Mouse (Mus musculus): ENCODE data around the gene Foxp1. TPM values are rescaled to one million over a fixed set of nuclear protein-coding genes. Genes with fewer than 3 reads are reported as not detected.

Gene Foxp1
- polyA plus RNA-seq, 1 experiment: 17.7 TPM

DNA sequence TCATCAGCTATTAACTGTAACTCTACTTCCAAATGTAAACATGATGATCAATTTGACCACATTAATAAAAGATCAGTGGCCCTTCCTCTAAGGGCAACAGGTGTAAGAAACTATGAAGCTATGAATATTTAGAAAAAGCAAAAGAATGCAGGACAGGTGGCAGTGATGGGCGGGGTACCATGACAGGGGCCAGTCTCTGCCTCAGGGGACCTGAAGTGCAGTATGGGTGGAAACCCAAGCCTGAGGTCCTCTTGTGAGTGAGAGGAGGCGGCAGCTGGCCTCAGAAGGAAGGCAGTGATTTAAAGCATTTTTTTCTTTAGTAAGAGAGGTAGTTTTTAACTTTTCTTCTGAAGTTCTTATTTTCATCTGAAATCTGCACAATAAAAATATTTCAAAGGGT lies 468.5 kb downstream of the Foxp1 start:
- no peaks in the 10 kb centered on the region for H3K36me3 ChIP-seq (ENCODE audit: control insufficient read depth, insufficient read depth)
- no peak for TF ChIP-seq POLR2AphosphoS2 (IDR thresholded peaks at IDR 0.05; ENCODE audit: insufficient read length, low read depth)
- no peak for TF ChIP-seq REST (IDR thresholded peaks at IDR 0.05; ENCODE audit: insufficient read depth, insufficient read length)
- peak in 1 of 3 experiments; percentile 47 for TF ChIP-seq MYOG (IDR thresholded peaks at IDR 0.05; ENCODE audit: control insufficient read depth in 1 of 3, insufficient read depth in 1 of 3, insufficient read length in 2 of 3, low read depth in 2 of 3)
- peak in 2 of 3 experiments; percentile 2 to 31 for TF ChIP-seq MYOD1 (IDR thresholded peaks at IDR 0.05; ENCODE audit: control insufficient read depth in 1 of 3, insufficient read length in 2 of 3, low read depth in 2 of 3)
- TF ChIP-seq TCF12 (IDR thresholded peaks at IDR 0.05; ENCODE audit: insufficient read depth, poor library complexity, severe bottlenecking): no peak
- TF ChIP-seq E2F4 (IDR thresholded peaks at IDR 0.05; ENCODE audit: insufficient read depth): no peak
- no peak overlapping the region for H3ac ChIP-seq (ENCODE audit: control insufficient read depth, insufficient read length)
- H3K27me3 ChIP-seq (ENCODE audit: control insufficient read depth, insufficient read depth, insufficient read length): no peaks in the 10 kb centered on the region
- no peak overlapping the region for H3K4me2 ChIP-seq (ENCODE audit: low read depth)
- no peaks in the 10 kb centered on the region for H3K79me2 ChIP-seq (ENCODE audit: control insufficient read depth, insufficient read depth)
- H3K4me3 ChIP-seq: no peak overlapping the region

GRCm38 (mm10) chr6:99053111-99053510 lies 469.4 kb downstream of the Foxp1 start:
- H3K27me3 ChIP-seq (ENCODE audit: control insufficient read depth, insufficient read depth, insufficient read length): no peaks in the 10 kb centered on the region
- TF ChIP-seq POLR2A (IDR thresholded peaks at IDR 0.05; ENCODE audit: insufficient read length, low read depth) (no peak), E2F4 (IDR thresholded peaks at IDR 0.05; ENCODE audit: insufficient read depth) (no peak), MYOD1 (IDR thresholded peaks at IDR 0.05; ENCODE audit: control insufficient read depth in 1 of 3, insufficient read length in 2 of 3, low read depth in 2 of 3) (no peak), POLR2AphosphoS2 (IDR thresholded peaks at IDR 0.05; ENCODE audit: insufficient read length, low read depth) (no peak), USF1 (IDR thresholded peaks at IDR 0.05; ENCODE audit: low read depth) (no peak), MYOG (IDR thresholded peaks at IDR 0.05; ENCODE audit: control insufficient read depth in 1 of 3, insufficient read depth in 1 of 3, insufficient read length in 2 of 3, low read depth in 2 of 3) (no peak), MAX (IDR thresholded peaks at IDR 0.05; ENCODE audit: low read depth) (no peak), TCF12 (IDR thresholded peaks at IDR 0.05; ENCODE audit: insufficient read depth, poor library complexity, severe bottlenecking) (no peak), REST (IDR thresholded peaks at IDR 0.05; ENCODE audit: insufficient read depth, insufficient read length) (no peak), SRF (IDR thresholded peaks at IDR 0.05; ENCODE audit: control insufficient read depth, insufficient read length, low read depth) (no peak), TCF3 (IDR thresholded peaks at IDR 0.05; ENCODE audit: insufficient read length, low read depth) (no peak), CEBPB (IDR thresholded peaks at IDR 0.05; ENCODE audit: insufficient read depth, poor library complexity, severe bottlenecking) (no peak)
- no peak overlapping the region for H3ac ChIP-seq (ENCODE audit: control insufficient read depth, insufficient read length)
- H3K79me2 ChIP-seq (ENCODE audit: control insufficient read depth, insufficient read depth): no peaks in the 10 kb centered on the region
- no peak overlapping the region for H3K4me3 ChIP-seq
- H3K4me2 ChIP-seq (ENCODE audit: low read depth): no peak overlapping the region
- H3K36me3 ChIP-seq (ENCODE audit: control insufficient read depth, insufficient read depth): no peaks in the 10 kb centered on the region

GRCm38 (mm10) chr6:99051724-99052123 lies 470.8 kb downstream of the Foxp1 start:
- Histone ChIP-seq H3K27me3 (ENCODE audit: control insufficient read depth, insufficient read depth, insufficient read length) (no peaks in the 10 kb centered on the region), H3K79me2 (ENCODE audit: control insufficient read depth, insufficient read depth) (no peaks in the 10 kb centered on the region), H3ac (ENCODE audit: control insufficient read depth, insufficient read length) (no peak overlapping the region), H3K36me3 (ENCODE audit: control insufficient read depth, insufficient read depth) (no peaks in the 10 kb centered on the region), H3K4me3 (no peak overlapping the region), H3K4me2 (ENCODE audit: low read depth) (no peak overlapping the region)
- no peak for TF ChIP-seq POLR2A (IDR thresholded peaks at IDR 0.05; ENCODE audit: insufficient read length, low read depth)
- no peak for TF ChIP-seq CEBPB (IDR thresholded peaks at IDR 0.05; ENCODE audit: insufficient read depth, poor library complexity, severe bottlenecking)
- no peak for TF ChIP-seq POLR2AphosphoS2 (IDR thresholded peaks at IDR 0.05; ENCODE audit: insufficient read length, low read depth)
- TF ChIP-seq MAX (IDR thresholded peaks at IDR 0.05; ENCODE audit: low read depth): no peak
- TF ChIP-seq SRF (IDR thresholded peaks at IDR 0.05; ENCODE audit: control insufficient read depth, insufficient read length, low read depth): no peak
- TF ChIP-seq MYOD1 (IDR thresholded peaks at IDR 0.05; ENCODE audit: control insufficient read depth in 1 of 3, insufficient read length in 2 of 3, low read depth in 2 of 3): no peak
- no peak for TF ChIP-seq TCF3 (IDR thresholded peaks at IDR 0.05; ENCODE audit: insufficient read length, low read depth)
- no peak for TF ChIP-seq REST (IDR thresholded peaks at IDR 0.05; ENCODE audit: insufficient read depth, insufficient read length)
- no peak for TF ChIP-seq TCF12 (IDR thresholded peaks at IDR 0.05; ENCODE audit: insufficient read depth, poor library complexity, severe bottlenecking)
- no peak for TF ChIP-seq E2F4 (IDR thresholded peaks at IDR 0.05; ENCODE audit: insufficient read depth)
- no peak for TF ChIP-seq USF1 (IDR thresholded peaks at IDR 0.05; ENCODE audit: low read depth)
- no peak for TF ChIP-seq MYOG (IDR thresholded peaks at IDR 0.05; ENCODE audit: control insufficient read depth in 1 of 3, insufficient read depth in 1 of 3, insufficient read length in 2 of 3, low read depth in 2 of 3)

DNA sequence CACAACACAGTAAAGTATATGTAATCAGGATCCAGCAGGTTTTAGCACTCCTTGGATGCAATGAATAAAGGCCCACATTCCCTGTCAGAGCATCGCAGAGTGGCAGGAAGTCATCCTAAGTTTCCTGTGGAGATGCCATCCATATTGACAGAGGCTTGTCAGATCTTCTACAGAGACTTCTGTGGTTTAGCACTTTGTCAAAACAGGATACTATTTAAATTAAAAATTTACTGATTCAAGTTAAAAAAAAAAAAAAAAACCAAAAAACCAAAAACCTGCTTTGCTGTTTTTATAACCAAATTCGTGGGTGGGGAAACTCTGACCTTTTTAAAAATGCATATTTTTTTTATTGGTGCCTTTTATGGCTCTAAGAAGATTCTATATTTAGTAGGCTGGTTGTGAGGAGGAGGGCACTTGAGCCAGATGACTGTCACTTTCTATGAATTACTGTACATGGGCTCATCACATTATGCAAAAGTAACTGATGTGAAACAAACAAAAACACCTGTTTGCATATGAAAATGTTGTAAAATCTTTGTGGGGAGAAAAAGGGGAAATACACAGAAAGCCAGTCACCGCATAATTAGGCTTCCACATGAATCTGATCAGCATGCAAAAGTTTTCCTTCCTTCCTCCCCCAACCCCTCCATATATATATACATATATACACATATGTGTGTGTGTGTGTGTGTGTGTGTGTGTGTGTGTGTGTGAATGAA lies 472.1 kb downstream of the Foxp1 start:
- Histone ChIP-seq H3ac (ENCODE audit: control insufficient read depth, insufficient read length) (no peak overlapping the region), H3K79me2 (ENCODE audit: control insufficient read depth, insufficient read depth) (no peaks in the 10 kb centered on the region), H3K27me3 (ENCODE audit: control insufficient read depth, insufficient read depth, insufficient read length) (no peaks in the 10 kb centered on the region), H3K4me2 (ENCODE audit: low read depth) (no peak overlapping the region), H3K36me3 (ENCODE audit: control insufficient read depth, insufficient read depth) (no peaks in the 10 kb centered on the region), H3K4me3 (no peak overlapping the region)
- no peak for TF ChIP-seq TCF12 (IDR thresholded peaks at IDR 0.05; ENCODE audit: insufficient read depth, poor library complexity, severe bottlenecking)
- no peak for TF ChIP-seq POLR2AphosphoS2 (IDR thresholded peaks at IDR 0.05; ENCODE audit: insufficient read length, low read depth)
- TF ChIP-seq TCF3 (IDR thresholded peaks at IDR 0.05; ENCODE audit: insufficient read length, low read depth): no peak
- no peak for TF ChIP-seq MYOD1 (IDR thresholded peaks at IDR 0.05; ENCODE audit: control insufficient read depth in 1 of 3, insufficient read length in 2 of 3, low read depth in 2 of 3)
- no peak for TF ChIP-seq MYOG (IDR thresholded peaks at IDR 0.05; ENCODE audit: control insufficient read depth in 1 of 3, insufficient read depth in 1 of 3, insufficient read length in 2 of 3, low read depth in 2 of 3)
- TF ChIP-seq MAX (IDR thresholded peaks at IDR 0.05; ENCODE audit: low read depth): no peak
- no peak for TF ChIP-seq E2F4 (IDR thresholded peaks at IDR 0.05; ENCODE audit: insufficient read depth)
- TF ChIP-seq USF1 (IDR thresholded peaks at IDR 0.05; ENCODE audit: low read depth): no peak
- TF ChIP-seq SRF (IDR thresholded peaks at IDR 0.05; ENCODE audit: control insufficient read depth, insufficient read length, low read depth): no peak
- TF ChIP-seq POLR2A (IDR thresholded peaks at IDR 0.05; ENCODE audit: insufficient read length, low read depth): no peak
- no peak for TF ChIP-seq REST (IDR thresholded peaks at IDR 0.05; ENCODE audit: insufficient read depth, insufficient read length)
